Mouse (Mus musculus) kidney, postnatal 4 days (tissue): ENCODE results near the gene Ndufs4.
A peak's percentile ranks its signal among the peaks of the same experiment; 100 is the strongest.

Source experiments
- DNase-seq, 2 experiments: peaks; one replicate each; pipeline ENCODE4 v3.0.0; 2021; ENCODE audit warnings: mixed read lengths in 2 of 2

Ndufs4 gene

DNA sequence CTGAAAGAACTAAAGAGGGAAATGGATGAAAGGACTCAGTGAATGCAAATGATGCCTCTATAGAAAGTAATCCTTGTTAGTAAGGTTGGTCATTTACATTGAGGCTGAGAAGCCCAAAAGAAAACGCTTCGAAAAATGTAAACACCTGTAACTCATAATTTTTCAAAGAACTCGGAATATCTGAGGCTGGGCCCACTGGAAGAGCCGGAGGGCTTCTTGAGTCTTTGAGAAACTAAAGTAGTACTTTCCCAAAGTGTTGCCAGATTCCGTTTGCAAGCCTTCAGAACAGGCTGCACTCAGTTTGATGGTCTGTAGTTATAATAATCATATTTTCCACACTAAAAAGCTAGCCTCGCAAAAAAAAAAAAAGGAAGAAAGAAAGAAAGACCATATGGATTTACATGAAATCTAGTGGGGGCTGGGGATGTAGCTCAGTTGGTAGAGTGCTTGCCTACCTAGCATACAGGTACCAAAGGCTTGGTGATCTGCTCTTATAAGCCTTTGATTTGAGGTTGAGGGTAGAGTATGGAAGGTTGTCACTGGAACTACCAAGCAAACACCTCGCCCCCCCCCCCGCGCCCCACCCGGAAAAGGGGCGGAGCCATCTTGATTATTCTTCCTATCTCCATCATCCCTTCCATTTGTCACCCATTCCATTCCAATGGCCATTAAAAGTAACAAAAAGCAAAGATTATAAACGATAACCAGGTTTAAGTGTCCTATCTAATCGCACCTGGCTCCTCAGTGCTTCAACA, at the start of gene Ndufs4:
Ndufs4 (minus strand) TSS at position 48 of the 755 bp plus-strand sequence.
- DNase-seq = no peak

DNA sequence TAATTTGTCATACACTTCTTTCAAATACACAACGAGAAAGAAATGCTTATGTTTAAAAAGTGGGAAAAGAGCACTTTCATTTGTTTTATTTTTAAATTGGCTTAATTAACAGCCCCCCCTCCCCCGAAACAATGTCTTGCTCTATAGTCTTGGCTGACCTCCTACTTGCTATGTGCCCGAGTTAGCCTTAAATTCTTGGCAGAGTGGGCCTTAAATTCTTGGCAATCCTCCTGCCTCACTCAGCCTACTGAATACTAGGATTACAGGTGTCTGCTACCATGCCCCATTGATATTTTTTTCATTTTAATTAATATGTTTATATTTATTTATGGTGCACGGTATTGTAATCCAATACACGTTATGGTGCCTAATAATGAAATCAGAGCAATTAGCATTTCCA, 44.4 kb upstream of the Ndufs4 start:
- no peak for DNase-seq

DNA sequence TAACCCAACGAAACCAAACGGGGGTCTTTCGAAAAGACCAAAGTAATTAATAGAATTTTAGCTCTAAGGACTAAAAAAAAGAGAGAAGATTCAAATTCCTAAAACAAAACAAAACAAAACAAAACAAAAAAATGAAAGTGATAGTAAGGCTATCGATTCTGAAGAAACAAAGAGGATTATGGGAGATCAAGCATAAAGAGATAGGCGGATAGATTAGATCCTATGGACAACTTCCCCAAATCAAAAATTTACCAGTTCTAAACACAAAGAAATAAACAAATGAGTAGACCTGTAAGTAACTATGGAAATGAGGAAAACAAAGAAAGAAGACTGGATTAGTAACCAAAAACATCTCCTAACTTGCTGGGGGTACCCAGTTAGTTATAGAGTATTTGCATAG, 37.2 kb upstream of the Ndufs4 start:
- no peak for DNase-seq

DNA sequence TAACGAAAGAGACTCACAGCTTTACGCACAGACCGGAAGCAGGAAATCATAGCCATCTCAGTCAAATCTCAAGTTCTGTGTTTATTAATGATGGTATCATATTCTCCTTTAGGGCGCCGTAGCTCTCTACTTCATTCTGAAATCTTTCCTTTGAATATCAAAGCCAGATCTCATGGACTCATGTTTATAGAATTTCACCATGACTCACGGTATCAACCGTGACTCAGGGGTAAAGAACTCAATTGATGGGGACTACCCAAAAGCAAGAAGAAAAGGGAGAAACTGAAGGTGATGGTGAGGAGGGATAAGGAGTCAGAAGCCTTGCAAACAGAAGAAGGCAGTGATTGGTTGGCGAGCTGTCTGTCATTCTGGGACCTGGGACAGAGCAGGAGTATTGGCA, 32.2 kb upstream of the Ndufs4 start:
- no peak for DNase-seq

DNA sequence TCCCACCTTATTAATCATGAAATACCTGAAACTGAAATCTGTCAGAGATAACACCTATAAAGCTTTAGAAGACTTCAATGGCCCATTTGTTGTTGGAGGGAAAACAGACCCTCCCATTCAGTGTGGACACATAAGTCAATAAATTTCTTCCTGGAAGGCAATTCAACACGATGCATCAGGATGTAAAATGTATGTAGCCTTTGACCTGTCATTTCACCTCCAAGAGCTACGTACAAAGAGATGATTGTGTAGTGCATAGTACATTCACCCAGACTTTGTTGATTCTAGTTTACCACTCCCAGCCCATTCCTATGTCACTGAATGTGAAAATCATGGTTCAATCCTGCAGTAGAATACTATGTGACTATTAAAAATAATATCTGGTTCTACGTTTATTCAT, 31.3 kb upstream of the Ndufs4 start:
- DNase-seq = no peak

DNA sequence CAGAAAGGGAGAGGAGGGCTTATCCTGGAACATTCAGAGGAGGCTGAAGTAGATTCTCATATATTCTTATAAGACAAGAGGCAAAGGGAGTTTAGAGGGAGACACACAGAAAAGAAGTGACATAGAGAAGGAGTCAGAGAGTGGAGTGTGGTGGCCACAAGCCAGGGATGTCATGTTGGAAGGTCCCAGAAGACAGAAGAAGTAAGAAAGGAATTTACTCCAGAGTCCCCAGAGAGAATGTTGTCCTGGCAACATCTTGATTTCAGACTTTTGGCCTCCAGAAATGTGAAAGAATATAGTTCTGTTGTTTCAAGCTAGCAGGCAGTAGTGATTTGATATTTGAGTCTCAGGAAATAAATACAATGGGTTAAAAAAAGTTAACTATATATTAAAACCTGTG, 24.3 kb upstream of the Ndufs4 start:
- DNase-seq = no peak

DNA sequence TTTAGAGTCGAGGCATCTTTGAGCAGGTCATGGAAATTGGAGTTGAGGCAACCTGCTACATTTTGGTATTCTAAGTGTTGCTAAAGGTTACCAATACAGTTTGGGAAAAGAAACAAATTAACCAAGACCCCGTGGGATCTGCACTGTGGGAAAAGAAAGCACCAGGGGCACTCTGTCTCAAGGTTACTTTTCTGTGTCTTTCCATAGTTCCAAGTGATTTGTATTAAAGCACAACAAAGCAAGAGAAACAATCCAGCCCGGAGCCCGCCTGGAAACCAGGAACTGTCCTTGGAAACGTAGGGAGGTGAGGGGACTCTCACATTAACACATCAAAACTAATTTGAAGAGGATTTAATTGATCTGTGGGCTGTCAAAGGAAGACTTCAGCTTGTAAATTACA, 18.8 kb upstream of the Ndufs4 start:
- no peak for DNase-seq

DNA sequence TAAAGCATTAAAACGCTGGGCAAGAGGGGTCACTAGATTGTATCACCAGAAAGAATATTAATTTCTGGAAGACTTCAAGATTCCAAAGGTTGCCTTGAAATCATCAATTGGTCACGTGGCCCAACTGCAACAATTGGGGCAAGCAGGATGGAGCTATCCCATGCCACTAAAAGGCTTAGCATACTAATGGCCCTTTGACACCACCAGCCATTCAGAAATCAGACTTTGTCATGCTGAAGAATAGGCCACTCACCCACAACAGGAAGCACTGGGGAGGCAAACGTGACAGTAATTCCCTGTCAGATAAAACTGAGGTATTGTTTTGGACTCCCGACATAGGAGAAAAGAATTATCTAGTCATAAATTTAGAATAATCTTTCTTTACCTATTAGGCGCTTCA, 18.4 kb upstream of the Ndufs4 start:
- DNase-seq = no peak

DNA sequence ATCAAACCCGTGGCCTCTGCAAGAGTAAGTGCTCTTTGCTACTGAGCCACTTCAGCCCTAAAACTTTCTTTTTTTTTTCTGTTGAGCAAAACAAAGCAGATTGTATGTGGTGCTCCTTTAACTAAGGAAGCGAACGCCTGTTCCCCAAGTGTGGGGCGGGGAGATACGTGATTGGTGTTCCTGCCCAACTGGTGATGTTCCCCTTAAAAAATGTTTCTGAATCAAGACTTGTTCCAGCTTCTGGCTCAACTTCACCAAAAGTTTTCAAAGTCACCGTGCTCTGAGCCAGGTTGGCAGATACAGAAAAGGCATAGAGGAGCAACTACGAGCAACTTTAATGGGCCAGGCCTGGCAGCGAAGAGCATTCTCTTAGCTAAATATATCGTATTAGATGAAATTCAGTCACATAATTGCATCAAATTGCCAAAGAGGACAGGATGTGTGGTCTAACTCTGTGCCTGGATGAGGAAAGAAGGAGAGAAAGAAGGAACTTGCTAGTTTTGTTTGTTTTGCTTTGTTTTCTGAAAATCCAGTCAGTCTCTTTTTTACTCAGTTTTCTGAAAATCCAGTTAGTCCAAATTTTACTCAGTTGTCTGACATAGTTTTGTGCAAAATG, 17.1 kb upstream of the Ndufs4 start:
- DNase-seq = no peak

DNA sequence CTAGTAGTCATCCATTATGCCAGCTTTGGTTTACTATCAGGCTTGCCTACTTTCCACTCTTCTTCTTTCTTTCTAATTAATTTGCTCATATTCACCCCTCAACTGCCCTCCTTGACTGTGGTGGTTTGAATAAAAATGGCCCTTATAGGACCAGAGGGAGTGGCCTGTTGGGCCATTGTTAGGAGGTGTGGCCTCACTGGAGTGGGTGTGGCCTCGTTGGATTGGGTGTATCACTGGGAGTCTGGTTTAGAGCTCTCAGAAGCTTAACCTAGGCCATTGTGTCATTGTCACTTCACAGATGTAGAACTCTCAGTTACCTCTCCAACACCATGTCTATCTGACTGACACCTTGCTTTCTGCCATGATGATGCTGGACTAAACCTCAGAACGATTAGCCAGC, 10.8 kb upstream of the Ndufs4 start:
- no peak for DNase-seq

DNA sequence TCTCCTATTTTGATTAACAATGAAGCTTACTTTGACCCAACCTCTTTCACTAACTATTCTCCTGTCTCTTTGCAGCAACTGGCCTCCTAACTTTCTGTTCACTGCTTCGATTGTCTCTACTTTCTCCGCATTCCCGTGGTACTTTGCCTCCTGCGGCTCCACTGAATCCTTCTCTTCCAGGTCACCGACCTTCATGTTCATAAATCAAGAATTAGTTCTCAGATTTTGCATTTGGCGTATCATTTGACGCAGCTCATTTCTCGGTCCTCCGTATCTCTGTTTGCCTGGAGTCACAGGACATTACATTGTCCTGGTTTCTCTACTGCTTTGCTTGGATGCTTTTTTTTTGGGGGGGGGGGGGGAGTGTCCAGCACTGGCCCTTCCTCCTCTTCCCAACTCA, 9.2 kb upstream of the Ndufs4 start:
- no peak for DNase-seq

DNA sequence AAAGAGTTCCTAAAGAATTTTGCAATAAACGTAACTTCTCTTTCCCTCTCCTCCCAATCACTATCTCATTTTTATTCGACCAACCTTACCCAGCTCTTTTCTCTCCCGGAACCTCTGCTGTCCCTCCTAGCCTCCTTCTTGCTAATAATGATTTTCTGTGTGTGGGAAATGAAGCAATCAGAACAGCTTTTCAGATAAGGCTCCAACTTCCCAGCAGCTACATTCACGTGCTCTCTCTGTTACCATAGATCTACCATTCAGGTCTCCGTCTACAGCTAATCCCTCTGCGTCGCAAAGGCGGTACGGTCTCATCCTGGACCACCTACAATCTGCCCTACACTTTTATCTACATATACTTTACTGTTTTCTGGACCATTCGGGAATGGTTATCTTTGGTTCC, 8.8 kb upstream of the Ndufs4 start:
- DNase-seq = no peak

DNA sequence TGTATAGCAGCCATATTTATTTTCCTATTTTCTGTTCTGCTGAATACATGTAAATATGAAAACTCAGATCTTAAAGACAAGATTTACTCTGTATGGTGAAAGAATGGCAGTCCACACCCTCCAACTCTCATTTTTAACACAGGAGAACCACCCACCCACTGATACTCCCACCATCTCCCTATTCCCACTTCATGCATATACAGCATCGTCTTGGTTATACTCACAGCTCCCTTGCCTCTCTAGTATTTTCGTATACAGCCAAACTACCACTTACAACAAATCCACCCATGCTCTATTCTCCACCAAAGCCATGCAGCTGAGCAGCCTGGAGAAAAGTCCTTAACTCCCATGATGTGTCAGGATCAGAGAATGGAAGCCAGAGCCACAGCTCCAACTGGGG, 6.7 kb upstream of the Ndufs4 start:
- DNase-seq = no peak

DNA sequence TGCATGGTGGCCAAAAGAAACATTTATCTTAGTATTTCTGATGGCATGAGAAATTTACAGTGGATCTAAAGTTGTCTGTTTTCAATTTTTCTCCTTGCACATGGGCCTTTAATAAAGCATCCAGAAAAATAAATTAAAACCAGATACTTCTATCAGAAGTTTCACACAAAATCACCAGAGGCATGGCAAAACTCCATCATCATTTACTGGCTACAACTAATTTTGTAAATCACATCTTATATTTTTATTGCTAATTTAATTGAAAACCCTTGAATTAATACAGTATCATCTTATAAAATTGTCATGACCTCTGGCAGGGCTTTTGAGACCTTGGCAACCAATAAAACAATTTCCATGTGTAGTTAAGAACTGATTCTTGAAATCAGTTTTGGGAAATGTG, 4.4 kb upstream of the Ndufs4 start:
- DNase-seq = no peak

DNA sequence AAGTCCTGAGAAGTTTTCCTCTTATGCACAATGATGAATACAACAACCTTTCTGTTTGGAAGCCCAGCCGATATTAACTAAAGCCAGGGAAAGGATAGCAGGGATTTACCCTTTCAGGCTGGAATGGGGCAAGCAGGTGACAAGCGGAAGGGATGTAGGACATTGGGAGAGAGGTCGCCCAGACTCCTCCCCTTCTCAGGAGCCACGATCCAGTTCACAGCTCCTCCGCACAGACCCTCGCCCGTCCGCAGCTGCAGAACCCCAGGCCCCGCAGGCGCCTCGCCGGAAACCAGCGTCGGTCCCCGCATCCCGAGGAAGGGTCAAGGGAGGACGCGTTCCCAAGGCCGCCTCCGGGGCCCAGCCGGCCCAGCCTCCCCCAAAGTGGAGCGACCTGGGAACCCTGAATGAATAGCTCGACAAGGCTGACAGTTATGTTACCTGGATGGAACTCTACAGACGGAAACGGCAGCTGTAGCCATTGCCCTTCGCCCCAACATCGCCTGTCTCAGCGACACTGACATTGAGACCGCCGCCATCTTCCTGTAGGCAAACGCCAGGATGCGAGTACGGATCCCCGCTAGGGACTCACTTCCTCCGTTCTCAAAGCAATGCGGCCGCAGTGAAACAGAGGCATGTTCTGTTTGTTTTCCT, 412 bp downstream of the Ndufs4 start:
- DNase-seq = peak; percentile 97 to 98

DNA sequence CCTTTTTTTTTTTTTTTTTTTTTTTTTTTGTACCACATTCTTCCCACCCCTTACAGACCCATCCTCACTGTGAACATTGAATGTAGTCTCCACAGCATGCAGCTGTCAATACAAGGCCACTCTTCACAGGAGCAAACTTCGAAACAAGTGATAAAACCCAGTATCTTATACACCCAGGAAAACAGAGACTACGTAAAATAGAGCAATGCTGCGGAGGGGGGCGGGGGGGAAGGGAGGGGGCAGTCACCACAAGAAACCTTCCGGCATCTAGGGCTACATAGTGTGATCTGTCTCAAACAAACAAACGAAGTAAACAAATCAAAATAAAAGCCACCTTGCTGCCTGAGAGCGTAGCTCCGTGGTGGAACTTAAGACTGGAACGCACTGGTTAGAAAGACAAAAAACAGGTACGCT, 977 bp downstream of the Ndufs4 start:
- DNase-seq = no peak

DNA sequence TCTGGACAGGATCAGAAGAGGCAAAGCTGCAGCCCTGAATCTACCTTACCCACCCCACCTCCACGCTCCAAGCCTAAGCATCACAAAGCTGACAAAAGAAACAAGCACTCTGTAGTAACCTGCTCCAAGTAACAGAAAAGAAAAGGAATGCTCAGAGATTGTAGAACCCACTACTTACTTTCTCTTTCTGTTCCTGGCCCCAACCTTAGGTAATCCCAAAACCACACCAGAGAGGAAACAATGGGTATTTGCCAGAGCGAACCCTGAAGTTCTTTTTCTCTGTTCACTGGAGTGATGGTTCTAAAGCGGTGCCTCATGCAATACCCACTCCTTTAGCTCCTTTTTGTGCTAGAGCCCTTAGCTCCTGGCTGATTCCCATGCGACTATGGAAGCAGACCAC, 11.5 kb downstream of the Ndufs4 start:
- no peak for DNase-seq

DNA sequence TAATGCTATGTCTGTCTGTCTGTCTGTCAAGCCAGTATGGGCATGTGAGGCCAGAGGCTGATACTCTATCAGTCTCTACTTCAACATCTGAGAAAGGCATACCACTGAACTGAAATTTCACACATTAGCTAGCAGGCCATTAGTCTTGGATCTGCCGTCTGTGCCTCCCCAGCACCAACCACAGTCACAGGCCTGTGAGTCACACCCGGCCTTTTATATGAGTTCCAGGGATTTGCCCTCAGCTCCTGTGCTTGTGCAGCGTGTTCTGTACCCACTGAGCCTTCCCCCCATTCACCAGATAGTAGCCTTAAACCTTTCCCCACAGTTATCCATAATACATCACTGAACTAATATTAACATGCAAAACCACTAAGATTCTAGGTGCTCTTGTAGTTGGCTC, 26.0 kb downstream of the Ndufs4 start:
- DNase-seq = no peak

DNA sequence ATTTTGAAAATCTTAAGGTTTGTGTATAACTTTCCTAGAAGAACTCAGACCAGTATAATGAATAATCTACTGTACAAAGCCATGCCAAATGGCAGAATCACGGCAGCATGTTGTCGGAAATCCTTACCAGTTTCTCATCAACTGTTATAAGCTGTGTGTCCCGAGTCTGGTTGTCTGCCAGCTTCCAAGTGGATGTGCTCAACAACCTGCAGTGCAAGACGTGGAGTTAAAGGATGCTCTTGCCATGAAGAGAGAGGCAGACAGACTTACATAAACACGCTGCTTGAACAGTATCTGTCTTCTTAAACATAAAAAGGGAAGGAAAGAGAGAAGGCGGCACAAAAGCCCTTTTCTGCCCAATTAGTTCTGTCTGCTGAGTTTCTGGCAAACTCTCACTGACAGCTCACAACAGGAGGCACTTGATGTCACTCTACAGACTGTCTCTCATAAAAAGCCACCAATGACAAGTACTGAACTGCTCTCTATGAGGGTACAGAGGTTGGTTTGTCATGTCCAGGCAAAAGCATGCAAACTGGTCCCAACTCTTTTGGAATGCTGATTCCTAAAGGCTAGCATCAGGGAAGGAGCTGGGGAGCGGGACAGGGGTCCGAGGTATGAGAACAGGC, 36.6 kb downstream of the Ndufs4 start:
- no peak for DNase-seq

DNA sequence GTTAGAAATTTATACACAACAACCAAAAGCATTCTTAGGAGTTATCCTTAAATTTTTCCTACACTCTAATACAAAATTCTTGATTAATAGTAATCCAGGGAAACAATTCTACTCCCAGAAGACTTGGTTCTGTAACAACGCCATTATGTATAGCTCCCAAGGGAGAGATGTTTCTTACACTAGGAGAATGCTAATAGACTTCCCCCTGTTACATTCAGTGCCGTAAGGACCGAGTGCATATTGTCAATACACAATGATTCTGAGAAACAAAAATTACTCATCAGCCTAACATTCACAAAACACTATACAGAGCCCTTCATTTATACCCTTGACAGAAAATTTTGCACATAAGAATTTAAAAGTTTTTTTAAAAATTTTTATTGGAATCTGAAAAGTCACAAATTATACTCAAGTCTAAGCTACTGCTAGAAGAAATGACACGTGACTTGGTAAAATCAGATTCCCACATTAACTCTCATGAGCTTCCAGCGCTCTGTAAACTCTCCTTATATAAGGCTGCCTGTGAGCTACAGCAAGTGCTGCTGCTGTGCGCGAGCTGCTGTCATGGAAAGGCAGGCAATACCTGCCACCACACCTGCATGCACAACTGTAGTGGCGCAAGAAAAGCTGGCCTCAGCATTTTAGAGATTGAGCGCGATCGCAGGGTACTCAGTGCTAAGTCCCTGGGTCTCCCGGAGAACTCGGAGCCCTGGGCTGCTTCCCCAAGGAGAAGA, 42.9 kb downstream of the Ndufs4 start:
- no peak for DNase-seq

DNA sequence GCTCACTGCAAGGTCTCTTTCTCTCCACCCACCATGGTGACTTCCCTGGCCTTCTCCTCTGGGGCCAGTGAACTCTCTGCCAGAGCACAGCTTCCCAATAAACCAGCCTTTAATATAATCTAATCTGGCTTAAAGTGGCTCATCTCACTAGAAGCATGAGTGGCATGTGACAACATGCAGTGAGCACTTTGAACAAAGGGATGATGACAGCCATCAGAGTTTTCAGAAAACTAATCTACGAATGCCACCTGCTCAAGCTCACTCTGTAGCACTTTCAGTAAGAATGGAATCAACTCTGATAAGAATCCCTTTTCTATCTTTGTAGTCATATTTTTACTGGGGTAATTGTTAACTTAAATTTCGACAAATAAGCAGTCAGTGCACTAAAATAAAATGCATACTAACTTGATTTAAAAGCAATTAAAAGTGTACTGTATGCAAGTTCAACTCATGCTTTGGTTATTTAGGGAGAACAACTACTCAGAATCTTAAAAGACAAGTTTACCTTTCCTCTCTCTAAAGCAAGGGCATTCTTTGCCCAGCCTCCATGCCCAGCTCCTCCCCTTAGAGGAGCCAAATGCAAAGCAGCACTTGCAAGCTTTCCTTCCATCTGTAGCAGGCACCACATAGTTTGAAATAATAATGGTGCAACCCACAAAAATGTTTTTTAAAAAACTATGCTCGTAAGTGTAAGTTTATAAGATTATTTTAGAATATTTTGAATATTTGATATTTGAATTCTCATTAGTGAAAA, 43.7 kb downstream of the Ndufs4 start:
- DNase-seq = no peak

DNA sequence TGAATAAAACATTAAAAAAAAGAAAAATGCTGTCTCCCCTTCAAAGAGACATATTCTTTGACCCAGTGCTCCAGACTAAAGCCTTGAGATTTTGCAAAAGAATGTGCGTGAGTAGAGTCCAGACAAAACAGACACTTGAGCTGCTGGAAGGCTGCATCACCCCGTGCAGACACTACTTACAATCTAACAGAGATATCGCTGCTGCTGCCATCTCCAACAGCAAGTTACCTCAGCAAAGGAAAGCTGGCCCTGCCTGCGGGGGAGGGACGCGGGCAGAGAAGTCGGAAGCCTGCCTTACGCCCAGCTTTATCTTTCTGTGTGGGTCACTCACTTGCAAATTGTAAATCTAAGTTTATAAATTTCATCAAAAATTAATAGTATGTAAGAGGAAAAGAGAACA, 45.1 kb downstream of the Ndufs4 start:
- DNase-seq = peak; percentile 14 to 27
